Mouse (Mus musculus): ENCODE measurements around the gene Gm21560.
"Not testable (repeated sequence)": the region's sequence is repeated elsewhere in the genome, so short reads cannot be mapped to it uniquely, and the experiment has no call there.

Gene Gm21560

GRCm38 (mm10) chr14:6219192-6219591 lies at the start of gene Gm21560:
TSS of gene Gm21560 (minus strand) at chr14:6219292.
- in situ Hi-C loops (cut with MboI; ENCODE audit: low sequenced_read_pairs), result not testable (repeated sequence)

DNA sequence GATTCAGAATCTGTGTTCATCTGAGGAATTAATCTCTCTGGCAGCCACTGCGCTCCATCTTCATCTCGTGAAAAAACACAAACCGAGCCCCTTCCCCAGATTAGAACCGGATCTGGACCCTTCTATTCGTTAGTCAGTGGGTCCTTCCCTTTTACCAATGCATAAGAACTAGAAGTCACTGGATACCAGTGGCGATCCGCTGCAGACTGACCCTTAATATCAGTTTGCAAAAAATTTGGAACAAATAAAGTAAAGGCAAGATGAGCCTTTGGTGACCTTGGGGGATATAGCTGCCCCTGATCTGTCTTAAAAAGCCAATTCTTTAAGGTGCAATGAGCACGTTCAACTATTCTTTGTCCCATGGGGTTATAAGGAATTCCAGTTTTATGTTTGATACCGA lies 55.6 kb downstream of the Gm21560 start:
- in situ Hi-C loops (cut with MboI; ENCODE audit: low sequenced_read_pairs), result not testable (repeated sequence)

GRCm38 (mm10) chr14:6161085-6161484 lies 58.0 kb downstream of the Gm21560 start:
- in situ Hi-C loops (cut with MboI; ENCODE audit: low sequenced_read_pairs), result not testable (repeated sequence)
